Mouse (Mus musculus): ENCODE measurements around the gene Mpzl2.

DNA sequence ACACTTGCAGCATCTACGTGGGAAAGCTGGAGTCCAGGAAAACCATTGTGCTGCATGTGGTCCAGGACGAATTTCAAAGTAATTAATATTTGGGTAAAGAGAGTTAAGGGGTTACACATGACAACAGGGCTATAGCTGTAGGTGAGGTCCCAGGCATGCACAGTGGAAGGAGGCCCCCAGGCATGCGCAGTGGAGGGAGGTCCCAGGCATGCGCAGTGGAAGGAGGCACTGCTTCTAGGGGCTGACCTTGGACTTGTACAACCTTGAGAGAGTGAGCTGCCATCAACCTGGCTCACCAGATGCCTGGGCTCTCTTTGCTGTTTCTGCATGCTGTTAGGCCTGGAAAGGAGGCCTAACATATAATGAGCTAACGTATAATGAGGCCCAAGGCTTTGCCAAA, 58.3 kb downstream of the Mpzl2 start:
- TF ChIP-seq CTCF (IDR thresholded peaks at IDR 0.05; ENCODE audit: extremely low read depth, insufficient read depth, insufficient read length, insufficient replicate concordance) (no peak), POLR2A (IDR thresholded peaks at IDR 0.05; ENCODE audit: low read depth, low read length) (no peak)
